Mouse (Mus musculus): ENCODE data around the gene Vmn1r90.
"Not testable (repeated sequence)": the region's sequence is repeated elsewhere in the genome, so short reads cannot be mapped to it uniquely, and the experiment has no call there.

Gene Vmn1r90

DNA sequence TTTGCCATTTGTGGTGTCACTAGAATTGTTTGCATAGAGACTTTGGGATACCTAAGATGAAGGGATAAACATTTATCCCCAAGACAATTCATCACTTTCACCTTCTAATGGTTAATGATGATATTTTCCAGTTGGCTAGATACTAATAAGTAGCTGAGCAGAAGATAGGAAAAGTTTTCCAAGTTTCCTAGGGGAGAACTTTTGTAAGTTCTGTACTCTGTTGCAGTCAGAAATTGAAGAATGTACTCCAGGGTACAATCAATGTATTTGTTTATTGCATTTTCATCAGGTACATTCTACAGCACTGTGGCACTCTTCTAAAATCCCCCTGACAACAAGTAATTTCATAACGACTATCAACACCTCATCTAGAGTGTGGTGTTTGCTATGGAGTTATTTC is at the start of gene Vmn1r90:
Gene Vmn1r90 (minus strand): TSS at position 101 of the 400 bp plus-strand sequence.
- DNase-seq, result no peak

DNA sequence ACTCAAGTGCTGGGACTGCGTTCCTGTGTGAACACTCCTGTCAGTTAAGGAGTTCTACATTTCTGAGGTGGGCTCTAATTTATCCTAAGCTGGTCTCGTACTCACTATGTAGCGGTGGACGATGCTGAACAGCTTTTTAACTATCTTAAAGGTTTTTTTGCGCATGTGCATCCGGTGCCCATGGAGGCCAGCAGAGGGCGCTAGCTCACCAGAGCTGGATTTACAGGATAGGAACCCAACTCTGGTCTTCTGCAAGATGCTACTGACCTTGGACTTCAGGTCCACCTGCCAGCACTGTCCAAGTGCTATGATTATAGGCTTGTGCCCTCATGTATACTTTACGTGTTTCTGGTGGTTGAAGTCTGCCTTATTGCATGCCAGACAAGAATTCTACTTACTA is 29.7 kb upstream of the Vmn1r90 start:
- not testable (repeated sequence) for DNase-seq

DNA sequence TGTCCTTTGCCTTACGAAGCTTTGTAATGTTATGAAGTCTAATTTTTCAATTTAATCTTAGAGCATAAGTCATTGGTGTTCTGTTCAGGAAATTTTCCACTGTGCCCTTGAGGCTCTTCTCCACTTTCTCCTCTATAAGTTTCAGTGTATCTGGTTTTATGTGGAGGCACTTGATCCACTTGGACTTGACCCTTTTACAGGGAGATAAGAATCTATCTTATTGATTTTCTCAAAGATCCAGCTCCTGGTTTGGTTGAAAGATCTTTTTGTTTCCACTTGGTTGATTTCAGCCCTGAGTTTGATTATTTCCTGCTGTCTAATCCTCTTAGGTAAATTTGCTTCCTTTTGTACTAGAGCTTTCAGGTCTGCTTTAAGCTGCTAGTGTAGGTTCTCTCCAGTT is 11.0 kb downstream of the Vmn1r90 start:
- no peak for DNase-seq

DNA sequence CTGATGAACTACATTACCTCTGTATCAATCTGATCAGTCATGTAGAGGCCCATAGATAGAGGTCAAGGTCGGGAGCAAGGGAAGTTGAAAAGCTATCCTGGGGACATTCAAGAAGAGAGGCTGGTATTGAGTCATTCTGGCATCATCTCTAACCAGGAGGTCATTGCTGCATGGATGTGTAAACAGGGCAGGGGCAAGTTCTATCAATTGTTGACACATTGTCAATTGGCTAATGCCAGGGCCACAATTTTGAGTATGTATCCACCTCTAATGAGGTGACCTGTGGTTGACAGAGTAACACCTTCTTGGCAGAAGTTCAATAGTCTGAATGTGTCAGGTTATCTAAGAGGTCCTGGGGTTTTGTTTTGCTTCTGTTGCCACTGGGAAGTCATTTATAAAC is 38.0 kb downstream of the Vmn1r90 start:
- DNase-seq, result no peak

DNA sequence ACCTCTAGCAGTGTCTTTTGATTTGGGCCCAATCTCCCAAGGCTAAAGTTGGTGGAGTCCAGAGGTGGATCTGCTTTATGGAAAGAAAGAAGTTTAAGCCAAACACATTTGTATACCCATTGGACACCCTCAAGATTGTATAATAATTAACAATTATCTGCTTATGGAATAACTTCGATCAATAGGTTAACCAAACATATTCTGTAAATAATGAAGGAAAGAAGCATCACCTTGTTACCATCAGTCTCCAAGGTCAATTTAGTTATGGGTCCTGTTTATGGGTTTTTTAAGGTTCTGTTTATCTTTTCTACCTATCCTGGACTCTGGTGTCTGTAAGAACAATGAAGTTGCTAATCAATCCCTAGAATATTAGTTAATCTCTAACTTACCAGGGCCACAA is 40.7 kb downstream of the Vmn1r90 start:
- no peak for DNase-seq

DNA sequence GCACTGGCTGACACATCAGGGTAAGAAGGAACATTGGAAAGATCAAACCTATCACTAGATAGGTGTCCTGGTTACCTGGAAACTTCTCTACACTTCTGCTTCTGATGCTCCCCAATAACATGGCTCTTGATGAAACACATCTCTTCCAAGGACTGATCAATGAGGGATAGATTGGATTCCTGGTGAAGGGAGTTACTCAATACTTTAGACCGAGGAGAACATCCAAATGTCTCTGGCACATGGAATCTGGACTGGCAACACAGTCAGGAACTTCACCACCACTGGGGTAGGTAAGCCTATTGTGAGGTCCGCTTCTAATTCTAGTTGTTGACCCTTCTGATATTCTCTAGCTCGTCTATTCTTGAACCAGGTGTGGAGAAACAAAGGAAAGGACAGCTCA is 45.0 kb downstream of the Vmn1r90 start:
- no peak for DNase-seq

Data from layer of hippocampus, adult 9-11 months (tissue).